Mouse (Mus musculus) liver, embryonic 13.5 days (tissue): ENCODE data around the gene Thra. TPM values are rescaled to one million over a fixed set of nuclear protein-coding genes. Genes with fewer than 3 reads are reported as not detected.
"Not testable (repeated sequence)": the region's sequence is repeated elsewhere in the genome, so short reads cannot be mapped to it uniquely, and the experiment has no call there.

Experiments used
- ATAC-seq: fragments of 200-750 bp; cut with Nextera tagmentation; 2 replicates; pipeline ENCODE4 v1.8.0; 2017; ENCODE audit warnings: low read depth, mild to moderate bottlenecking, moderate number of reproducible peaks, moderate library complexity
- DNase-seq: peaks from one replicate; pipeline ENCODE4 v3.0.0; 2022
- H3K27ac ChIP-seq: fragments of 300-500 bp; sonication (generic); 2 replicates; pipeline ENCODE4 v1.5.1; 2015; ENCODE audit warnings: moderate library complexity, mild to moderate bottlenecking, inconsistent platforms
- H3K27me3 ChIP-seq: fragments of 300-500 bp; sonication (generic); 2 replicates; pipeline ENCODE4 v1.6.1; 2015; ENCODE audit warnings: mild to moderate bottlenecking, inconsistent platforms
- H3K36me3 ChIP-seq: fragments of 300-500 bp; sonication (generic); 2 replicates; pipeline ENCODE4 v1.6.1; 2015; ENCODE audit warnings: mild to moderate bottlenecking, inconsistent platforms
- H3K4me1 ChIP-seq: fragments of 300-500 bp; sonication (generic); replicated peaks from 2 replicates; pipeline ENCODE4 v1.6.1; 2015; ENCODE audit warnings: inconsistent platforms
- H3K4me2 ChIP-seq: fragments of 300-500 bp; sonication (generic); 2 replicates; pipeline ENCODE4 v1.6.1; 2015; ENCODE audit warnings: inconsistent platforms, mild to moderate bottlenecking, moderate library complexity
- H3K4me3 ChIP-seq: fragments of 300-500 bp; sonication (generic); replicated peaks from 2 replicates; pipeline ENCODE4 v1.5.1; 2015; ENCODE audit warnings: mild to moderate bottlenecking, inconsistent platforms
- H3K9ac ChIP-seq: fragments of 300-500 bp; sonication (generic); 2 replicates; pipeline ENCODE4 v1.6.1; 2015; ENCODE audit warnings: mild to moderate bottlenecking, inconsistent platforms
- H3K9me3 ChIP-seq: fragments of 300-500 bp; sonication (generic); replicated peaks from 2 replicates; pipeline ENCODE4 v1.6.1; 2016; ENCODE audit warnings: inconsistent platforms
- WGBS: fragments of 180-500 bp; shearing (Covaris S2); methylation state at CpG from one replicate; pipeline ENCODE4 v1.1.7; 2015; ENCODE audit not compliant: insufficient replicate concordance; 5-methylcytosine and 5-hydroxymethylcytosine counted together
- polyA plus RNA-seq: library from polyadenylated mRNA; unstranded; fragments of >200 nt; fragmentation: Nextera tagmentation; extraction: Ambion mirVana; gene quantifications from 2 replicates; pipeline ENCODE4 v1.2.1, GENCODE M21; 2015

Thra gene
- polyA plus RNA-seq, 1 experiment from 2014 or later = 8.8 TPM

DNA sequence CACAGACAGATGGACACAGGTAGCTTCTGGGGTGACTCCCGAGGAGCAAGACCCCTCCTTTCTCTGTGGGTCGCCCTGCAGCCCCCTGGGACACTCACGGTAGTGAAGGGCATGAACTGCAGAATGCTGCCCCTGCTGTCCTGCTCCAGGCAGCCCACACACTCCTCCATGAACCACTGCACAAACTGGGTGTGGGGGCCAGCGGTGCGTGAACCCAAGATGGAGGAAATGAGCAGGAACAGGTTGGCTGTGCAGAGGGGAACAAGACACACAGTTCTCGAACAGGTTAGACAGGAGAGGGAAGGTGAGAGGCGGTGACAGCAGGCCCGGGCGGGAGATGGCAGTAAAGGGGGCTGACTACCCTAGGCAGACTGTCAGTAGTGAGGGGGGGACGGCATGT, 35.4 kb upstream of the Thra start:
- DNase-seq = no peak
- WGBS = 85% methylated on average over 10 of the region's 10 CpGs
- Histone ChIP-seq H3K4me3 (no peak overlapping the region), H3K27ac (no peak overlapping the region), H3K9ac (no peak overlapping the region), H3K4me2 (no peak overlapping the region), H3K4me1 (peaks cover 32% of the 10 kb centered on the region), H3K27me3 (no peaks in the 10 kb centered on the region), H3K36me3 (peaks cover 56% of the 10 kb centered on the region), H3K9me3 (no peaks in the 10 kb centered on the region)
- no peak for ATAC-seq

DNA sequence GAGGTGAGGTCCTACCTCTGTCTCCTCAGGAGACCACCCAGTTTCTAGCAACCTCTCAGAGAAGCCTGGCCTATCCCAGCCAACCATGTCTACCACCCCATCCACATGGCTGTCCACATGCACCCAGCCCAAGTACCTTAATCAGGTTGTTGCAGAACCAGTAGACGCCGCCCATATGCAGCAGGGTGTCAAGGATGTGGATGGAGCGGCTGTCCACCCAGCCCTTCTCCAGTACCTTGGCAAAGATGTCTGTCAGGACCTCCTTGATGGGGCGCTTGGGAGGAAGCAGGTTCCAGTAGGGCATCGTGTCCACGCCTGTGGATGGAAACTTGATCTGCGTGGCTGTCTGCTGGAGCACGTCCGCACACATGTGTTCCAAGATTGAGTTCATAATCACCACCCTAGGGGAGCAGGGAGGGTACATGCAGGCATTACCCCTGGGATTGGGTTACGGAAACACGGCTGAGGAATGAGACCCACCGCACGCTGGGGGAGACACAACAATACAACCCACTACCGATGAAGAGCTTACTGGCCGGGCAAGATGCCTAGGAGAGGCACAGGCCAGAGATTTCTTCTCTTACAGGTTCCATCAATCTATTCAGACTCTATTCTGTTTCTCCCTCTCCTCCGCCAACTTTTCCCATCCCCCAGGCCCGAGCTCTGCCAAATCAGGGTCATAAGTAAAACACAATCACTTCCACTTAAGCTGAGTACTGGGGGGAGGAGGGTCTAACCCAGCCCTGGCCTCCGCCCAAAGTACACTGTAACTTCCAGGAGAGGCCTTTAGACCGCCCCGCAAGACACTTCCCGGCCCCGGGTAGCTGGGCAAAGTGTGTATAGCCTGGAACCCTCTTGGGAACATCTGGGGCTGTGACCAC, 32.8 kb upstream of the Thra start:
- Histone ChIP-seq H3K9ac (no peak overlapping the region), H3K27me3 (no peaks in the 10 kb centered on the region), H3K4me2 (no peak overlapping the region), H3K9me3 (no peaks in the 10 kb centered on the region), H3K4me1 (peaks cover 47% of the 10 kb centered on the region), H3K4me3 (no peak overlapping the region), H3K36me3 (peaks cover 72% of the 10 kb centered on the region), H3K27ac (0 out of 2 replicates have a peak overlapping the region, but pooled peaks have one; percentile 43)
- DNase-seq = no peak
- no peak for ATAC-seq
- WGBS = 87% methylated on average over 22 of the region's 22 CpGs

DNA sequence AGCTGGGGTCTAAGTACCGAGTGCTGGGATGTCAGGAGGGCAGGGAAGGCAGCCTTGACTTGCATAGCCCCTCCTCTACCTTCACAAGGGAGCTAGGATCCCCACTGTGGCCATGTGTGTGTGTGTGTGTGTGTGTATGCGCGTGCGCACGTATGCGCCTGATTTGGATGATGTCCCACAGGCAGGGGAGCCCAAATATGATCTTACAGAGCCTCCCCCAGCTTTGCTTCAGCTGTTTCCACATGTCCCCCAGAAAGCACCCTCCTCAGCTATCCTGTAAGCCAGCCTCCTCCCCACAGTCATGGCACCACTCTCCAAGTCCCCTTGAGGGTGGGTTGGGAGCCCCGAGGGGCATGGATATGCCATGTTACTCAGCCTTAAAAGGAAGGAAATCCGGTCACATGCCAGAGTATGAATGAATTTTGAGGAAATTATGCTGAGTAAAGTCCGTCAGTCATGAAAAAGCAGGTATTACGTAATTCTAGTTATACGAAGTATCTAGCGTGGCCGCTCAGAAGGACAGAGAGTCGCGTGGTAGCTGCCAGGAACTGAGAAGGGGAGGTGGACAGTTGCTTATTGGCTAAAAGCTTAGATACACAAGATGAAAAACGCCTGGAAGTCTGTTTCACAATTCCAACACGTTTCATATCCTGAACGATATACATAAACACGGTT, 32.0 kb upstream of the Thra start:
- Histone ChIP-seq H3K4me1 (peaks cover 43% of the 10 kb centered on the region), H3K9ac (no peak overlapping the region), H3K36me3 (peaks cover 80% of the 10 kb centered on the region), H3K4me2 (no peak overlapping the region), H3K9me3 (no peaks in the 10 kb centered on the region), H3K4me3 (no peak overlapping the region), H3K27ac (peak overlapping the region; percentile 58), H3K27me3 (no peaks in the 10 kb centered on the region)
- DNase-seq = no peak
- 66% methylated on average over 19 of the region's 19 CpGs for WGBS
- ATAC-seq = 0 out of 2 replicates have a peak, but pooled peaks have one; percentile 18

DNA sequence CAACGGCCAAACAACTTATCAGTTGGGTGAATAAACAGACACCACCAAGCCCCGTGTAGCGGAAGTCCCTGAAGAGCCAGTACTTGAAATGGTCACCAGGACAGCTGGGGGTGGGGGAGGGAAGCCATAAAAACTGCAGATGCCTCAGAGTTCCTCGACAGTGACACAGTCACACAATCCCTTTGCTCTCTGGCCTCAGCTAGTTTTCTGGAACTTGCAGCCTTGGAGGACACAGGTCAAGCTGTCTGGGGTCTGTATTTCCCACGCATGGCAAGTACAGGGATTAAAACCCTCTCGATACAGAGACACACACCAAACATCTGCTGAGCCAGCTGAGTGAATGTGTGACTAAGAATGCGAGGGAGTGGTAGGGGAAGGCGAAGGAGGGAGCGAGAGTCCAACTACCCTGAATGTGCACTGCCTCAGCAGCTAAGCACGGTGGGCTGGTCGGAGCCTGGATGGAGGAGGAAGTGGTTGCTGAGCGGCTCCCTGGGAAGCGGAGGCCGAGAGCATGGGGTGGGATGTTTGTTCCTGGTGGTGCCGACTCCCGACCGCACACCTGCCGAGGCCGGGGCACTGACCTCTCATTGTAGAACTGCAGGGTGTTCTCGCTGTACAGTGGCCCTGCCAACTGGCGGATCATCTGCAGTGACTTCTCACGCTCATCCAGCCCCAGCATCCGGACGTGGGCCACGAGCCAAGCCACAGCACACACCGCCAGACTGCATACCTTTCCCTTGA, 31.3 kb upstream of the Thra start:
- Histone ChIP-seq H3K4me3 (no peak overlapping the region), H3K4me1 (peaks cover 40% of the 10 kb centered on the region), H3K9me3 (no peaks in the 10 kb centered on the region), H3K9ac (no peak overlapping the region), H3K27ac (peak overlapping the region; percentile 58), H3K36me3 (peaks cover 87% of the 10 kb centered on the region), H3K4me2 (no peak overlapping the region), H3K27me3 (no peaks in the 10 kb centered on the region)
- 61% methylated on average over 26 of the region's 26 CpGs for WGBS
- ATAC-seq (no peak), DNase-seq (no peak)

DNA sequence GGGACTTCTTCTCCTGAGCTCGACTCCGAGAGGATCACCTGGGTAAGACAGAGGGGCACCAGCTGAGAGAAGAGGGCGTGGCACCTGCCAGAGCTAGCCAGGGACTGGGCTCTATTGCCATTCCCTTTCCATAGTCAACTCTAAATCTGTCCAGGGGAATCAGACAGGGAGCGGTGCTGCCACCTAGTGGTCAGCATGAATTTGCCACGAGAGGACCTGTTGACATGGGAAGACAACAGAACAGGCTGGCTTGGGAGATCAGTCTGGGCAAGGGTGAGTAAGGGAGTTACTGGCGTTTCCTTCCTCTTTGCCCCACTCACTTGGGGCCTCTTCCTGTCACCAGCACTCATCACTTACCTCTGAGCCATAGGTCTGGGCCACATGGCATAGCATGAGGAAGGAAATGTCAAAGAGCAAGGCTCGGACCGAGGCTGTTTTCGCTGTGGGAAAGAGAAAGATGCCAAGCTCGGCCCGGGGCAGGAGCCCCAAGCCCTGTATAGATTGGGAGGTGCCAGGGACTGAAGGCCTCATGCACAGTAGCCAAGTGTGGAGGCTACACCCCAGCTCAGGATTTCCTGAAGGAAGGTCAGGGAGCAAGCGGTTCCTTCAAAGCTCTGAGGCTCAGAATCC, 29.9 kb upstream of the Thra start:
- peak; percentile 68 for DNase-seq
- Histone ChIP-seq H3K36me3 (peaks cover 87% of the 10 kb centered on the region), H3K27me3 (no peaks in the 10 kb centered on the region), H3K9me3 (no peaks in the 10 kb centered on the region), H3K4me3 (no peak overlapping the region), H3K9ac (no peak overlapping the region), H3K4me1 (peaks cover 40% of the 10 kb centered on the region), H3K4me2 (0 out of 2 replicates have a peak overlapping the region, but pooled peaks have one; percentile 3), H3K27ac (peak overlapping the region; percentile 6; the same call in 1 of the 2 replicates)
- WGBS = 25% methylated on average over 12 of the region's 12 CpGs
- ATAC-seq = peak; percentile 52

DNA sequence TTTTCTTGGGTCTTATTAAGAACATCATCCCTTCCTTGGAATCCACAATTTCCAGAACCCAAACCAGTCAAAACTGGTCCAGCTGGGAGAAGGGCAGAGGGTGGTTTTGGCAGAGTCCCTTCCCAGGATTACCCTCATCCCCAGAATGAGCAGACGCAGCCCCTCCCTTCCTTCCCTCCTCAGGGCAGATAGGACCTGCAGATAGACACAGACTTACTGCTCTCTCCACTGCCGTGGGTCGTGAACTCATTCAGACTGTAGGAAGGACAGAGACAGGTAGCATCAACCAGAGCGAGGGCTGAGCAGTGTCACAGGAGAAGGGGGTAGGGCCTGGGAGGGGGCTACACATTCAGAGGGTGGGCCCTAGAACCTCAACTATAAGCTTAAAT, 29.4 kb upstream of the Thra start:
- peaks cover 40% of the 10 kb centered on the region for H3K4me1 ChIP-seq
- peaks cover 87% of the 10 kb centered on the region for H3K36me3 ChIP-seq
- DNase-seq = no peak
- no peaks in the 10 kb centered on the region for H3K27me3 ChIP-seq
- no peak overlapping the region for H3K9ac ChIP-seq
- no peak overlapping the region for H3K4me3 ChIP-seq
- no peak for ATAC-seq
- 0 out of 2 replicates have a peak overlapping the region, but pooled peaks have one; percentile 3 for H3K4me2 ChIP-seq
- H3K27ac ChIP-seq = peak overlapping the region; percentile 6; the same call in 1 of the 2 replicates
- H3K9me3 ChIP-seq = no peaks in the 10 kb centered on the region
- WGBS = 45% methylated on average over 4 of the region's 4 CpGs

DNA sequence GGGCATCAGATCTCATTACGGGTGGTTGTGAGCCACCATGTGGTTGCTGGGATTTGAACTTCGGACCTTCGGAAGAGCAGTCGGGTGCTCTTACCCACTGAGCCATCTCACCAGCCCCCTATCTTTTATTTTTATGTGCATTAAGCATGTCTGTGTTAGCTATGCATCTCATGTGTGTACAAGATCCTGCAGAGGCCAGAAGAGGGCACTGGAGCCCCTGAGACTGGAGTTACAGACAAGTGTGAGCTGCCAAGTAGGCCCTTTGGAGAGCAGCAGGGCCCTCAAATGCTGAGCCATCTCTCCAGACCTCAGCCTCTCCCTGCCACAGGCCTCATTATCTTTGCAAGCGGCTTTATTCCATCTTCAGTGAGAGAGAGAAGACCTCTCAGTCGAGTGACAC, 28.4 kb upstream of the Thra start:
- Histone ChIP-seq H3K4me1 (peaks cover 40% of the 10 kb centered on the region), H3K36me3 (peaks cover 86% of the 10 kb centered on the region), H3K27ac (peak overlapping the region; percentile 21; the same call in 1 of the 2 replicates)
- H3K9ac ChIP-seq, H3K4me3 ChIP-seq, H3K27me3 ChIP-seq, H3K9me3 ChIP-seq, H3K4me2 ChIP-seq, DNase-seq, ATAC-seq: not testable (repeated sequence)
- WGBS = 73% methylated on average over 6 of the region's 6 CpGs

DNA sequence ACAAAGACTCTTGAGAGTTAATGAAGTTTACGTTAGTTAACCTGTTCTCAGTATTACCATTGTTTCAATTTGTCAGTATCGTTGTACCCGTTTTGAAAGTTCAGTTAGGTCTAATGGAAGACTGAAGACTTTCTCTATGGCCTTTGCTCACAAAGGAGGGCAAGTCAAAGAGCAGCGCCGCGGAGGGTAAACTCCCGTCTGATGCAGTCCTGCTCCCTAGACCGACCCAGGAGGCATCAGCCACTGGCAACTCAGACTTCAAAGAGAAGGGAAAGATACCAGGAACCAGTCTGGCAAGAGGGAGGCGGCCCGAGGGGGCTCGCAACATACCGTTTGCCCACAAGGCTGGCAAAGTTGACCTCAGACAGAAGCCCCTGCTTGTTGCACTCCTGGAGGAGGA, 26.7 kb upstream of the Thra start:
- Histone ChIP-seq H3K9me3 (no peaks in the 10 kb centered on the region), H3K27me3 (no peaks in the 10 kb centered on the region), H3K4me3 (no peak overlapping the region), H3K4me2 (no peak overlapping the region), H3K4me1 (peaks cover 38% of the 10 kb centered on the region), H3K27ac (no peak overlapping the region), H3K9ac (no peak overlapping the region), H3K36me3 (peaks cover 83% of the 10 kb centered on the region)
- DNase-seq = no peak
- 75% methylated on average over 12 of the region's 12 CpGs for WGBS
- ATAC-seq = no peak

DNA sequence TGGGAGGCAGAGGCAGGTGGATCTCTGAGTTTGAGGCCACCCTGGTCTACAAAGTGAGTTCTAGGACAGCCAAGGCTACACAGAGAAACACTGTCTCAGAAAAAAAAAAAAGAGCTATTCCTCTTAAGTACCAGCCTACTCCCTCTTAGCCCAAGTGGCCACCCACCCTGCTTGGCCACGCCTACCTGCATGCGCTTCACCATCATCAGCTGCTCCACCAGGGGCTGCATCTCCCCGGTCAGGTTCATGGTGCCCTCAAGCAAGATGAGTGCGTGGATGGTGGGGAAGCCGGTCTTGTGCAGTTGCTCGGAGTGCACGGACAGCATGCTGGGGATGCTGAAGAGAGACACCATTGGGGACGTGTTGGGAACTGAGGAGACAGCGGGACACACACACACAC, 24.5 kb upstream of the Thra start:
- H3K27ac ChIP-seq = no peak overlapping the region
- DNase-seq = no peak
- peaks cover 29% of the 10 kb centered on the region for H3K4me1 ChIP-seq
- no peak overlapping the region for H3K4me2 ChIP-seq
- H3K9me3 ChIP-seq = no peaks in the 10 kb centered on the region
- WGBS = 88% methylated on average over 9 of the region's 9 CpGs
- no peak overlapping the region for H3K4me3 ChIP-seq
- no peaks in the 10 kb centered on the region for H3K27me3 ChIP-seq
- H3K36me3 ChIP-seq = peaks cover 68% of the 10 kb centered on the region
- H3K9ac ChIP-seq = no peak overlapping the region
- ATAC-seq = no peak

DNA sequence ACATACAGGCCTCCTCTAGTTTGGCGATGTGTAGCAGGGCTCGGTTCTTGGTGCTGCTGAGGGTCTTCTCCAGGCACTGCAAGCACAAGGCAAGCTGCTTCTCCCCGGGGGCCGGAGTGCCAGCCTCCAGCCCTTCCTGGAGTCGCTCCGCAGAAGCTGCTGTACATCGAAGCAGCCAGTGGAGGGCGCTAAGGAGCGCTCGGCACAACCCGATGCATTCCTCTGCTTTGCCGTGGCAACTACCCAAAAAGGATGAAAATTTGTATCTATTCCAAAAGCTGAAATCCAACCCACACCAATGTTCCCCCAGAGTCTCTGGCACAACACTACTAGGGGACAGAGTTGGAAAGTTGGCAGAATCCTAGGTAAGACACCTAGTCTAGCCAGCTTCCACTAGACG, 22.5 kb upstream of the Thra start:
- WGBS = 29% methylated on average over 13 of the region's 13 CpGs
- Histone ChIP-seq H3K4me3 (no peak overlapping the region), H3K27me3 (no peaks in the 10 kb centered on the region), H3K27ac (no peak overlapping the region), H3K9me3 (no peaks in the 10 kb centered on the region), H3K4me1 (peaks cover 32% of the 10 kb centered on the region), H3K4me2 (no peak overlapping the region), H3K9ac (no peak overlapping the region), H3K36me3 (peaks cover 53% of the 10 kb centered on the region)
- no peak for ATAC-seq
- DNase-seq = no peak

DNA sequence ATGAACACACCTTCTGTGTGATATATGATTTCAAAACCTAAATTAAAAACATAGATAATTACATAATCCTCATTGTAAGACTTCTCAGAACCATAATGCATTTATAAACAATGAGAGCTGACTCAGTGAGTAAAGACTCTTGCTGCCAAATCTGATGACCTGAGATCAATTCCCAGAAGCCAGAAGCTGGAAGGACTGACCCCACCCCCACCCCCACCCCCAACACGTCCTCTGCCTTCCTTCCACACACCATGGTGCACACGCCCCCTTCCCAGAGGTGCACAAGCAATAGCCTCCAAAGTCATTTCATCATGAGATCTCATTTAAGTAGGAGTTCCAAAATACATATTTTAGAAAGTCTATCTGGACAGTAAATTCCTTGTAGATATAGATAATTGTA, 19.7 kb upstream of the Thra start:
- H3K27ac ChIP-seq = no peak overlapping the region
- H3K36me3 ChIP-seq = peaks cover 41% of the 10 kb centered on the region
- H3K27me3 ChIP-seq = no peaks in the 10 kb centered on the region
- no peak overlapping the region for H3K4me3 ChIP-seq
- DNase-seq = no peak
- no peak overlapping the region for H3K4me2 ChIP-seq
- peaks cover 32% of the 10 kb centered on the region for H3K4me1 ChIP-seq
- ATAC-seq = no peak
- whole genome bisulfite sequencing = 65% methylated on average over 2 of the region's 2 CpGs
- H3K9me3 ChIP-seq = no peaks in the 10 kb centered on the region
- H3K9ac ChIP-seq = no peak overlapping the region
